Mouse (Mus musculus) embryonic facial prominence, embryonic 11.5 days (tissue): ENCODE data around the gene Map4k4. TPM values are rescaled to one million over a fixed set of nuclear protein-coding genes. Genes with fewer than 3 reads are reported as not detected.

Source experiments
- ATAC-seq: fragments of 200-750 bp; cut with Nextera tagmentation; replicated peaks from 2 replicates; pipeline ENCODE4 v1.8.0; 2017; ENCODE audit warnings: low read depth; ENCODE audit not compliant: insufficient number of reproducible peaks, low FRiP score, low TSS enrichment
- DNase-seq: peaks from one replicate; pipeline ENCODE4 v3.0.0-alpha.2; 2015; ENCODE audit warnings: low spot score
- H3K27ac ChIP-seq: fragments of 300-500 bp; sonication (generic); replicated peaks from 2 replicates; pipeline ENCODE4 v1.5.1; 2014; ENCODE audit warnings: mild to moderate bottlenecking, low read depth, low read length, control low read depth
- H3K27me3 ChIP-seq: fragments of 300-500 bp; sonication (generic); 2 replicates; pipeline ENCODE4 v1.6.1; 2014; ENCODE audit warnings: mild to moderate bottlenecking, low read length, moderate library complexity, mixed read lengths; ENCODE audit not compliant: control insufficient read depth, insufficient read depth
- H3K36me3 ChIP-seq: fragments of 300-500 bp; sonication (generic); replicated peaks from 2 replicates; pipeline ENCODE4 v1.6.1; 2014; ENCODE audit warnings: low read depth, mild to moderate bottlenecking, low read length, moderate library complexity, mixed read lengths; ENCODE audit not compliant: control insufficient read depth, insufficient read depth
- H3K4me1 ChIP-seq: fragments of 300-500 bp; sonication (generic); 2 replicates; pipeline ENCODE4 v1.6.1; 2014; ENCODE audit warnings: low read length, mixed read lengths; ENCODE audit not compliant: control insufficient read depth, insufficient read depth
- H3K4me2 ChIP-seq: fragments of 300-500 bp; sonication (generic); 2 replicates; pipeline ENCODE4 v1.6.1; 2014; ENCODE audit warnings: low read depth, mild to moderate bottlenecking, control low read depth, low read length, moderate library complexity
- H3K4me3 ChIP-seq: fragments of 300-500 bp; sonication (generic); 2 replicates; pipeline ENCODE4 v1.5.1; 2014; ENCODE audit warnings: low read depth, low read length, control low read depth
- H3K9ac ChIP-seq: fragments of 300-500 bp; sonication (generic); replicated peaks from 2 replicates; pipeline ENCODE4 v1.6.1; 2014; ENCODE audit warnings: mild to moderate bottlenecking, control low read depth, low read length
- H3K9me3 ChIP-seq: fragments of 300-500 bp; sonication (generic); replicated peaks from 2 replicates; pipeline ENCODE4 v1.6.1; 2016; ENCODE audit warnings: mild to moderate bottlenecking, low read length, inconsistent platforms, mixed read lengths; ENCODE audit not compliant: control insufficient read depth
- WGBS: fragments of 180-500 bp; shearing (Covaris S2); extraction: QIAGEN DNeasy Blood & Tissue Kit; methylation state at CpG from one replicate; pipeline ENCODE4 v1.1.7; 2014; 5-methylcytosine and 5-hydroxymethylcytosine counted together
- polyA plus RNA-seq: library from polyadenylated mRNA; unstranded; fragments of >200 nt; fragmentation: Nextera tagmentation; extraction: Ambion mirVana; gene quantifications from 2 replicates; pipeline ENCODE4 v1.2.1, GENCODE M21; 2014

Map4k4 gene
- polyA plus RNA-seq, 1 experiment from 2014 or later: 27.7 TPM

DNA sequence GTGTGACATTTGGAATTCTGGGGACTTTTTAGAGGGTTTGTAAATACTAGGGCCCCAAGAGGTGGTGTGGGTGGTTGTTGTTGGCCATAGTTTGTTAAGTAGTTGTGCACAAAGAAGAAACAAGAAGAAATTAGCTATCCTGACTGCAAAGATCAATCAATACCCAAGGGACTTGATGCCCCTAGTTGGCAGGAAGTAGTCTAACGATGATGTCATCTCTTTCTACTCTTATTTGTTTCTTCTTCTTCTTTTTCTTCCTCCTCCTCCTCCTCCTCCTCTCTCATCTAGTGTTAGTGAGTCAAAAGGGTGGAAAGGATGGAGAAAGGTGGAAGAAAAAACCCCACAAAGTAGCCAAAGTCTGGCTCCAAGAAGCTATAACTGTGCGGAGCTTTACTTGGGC is 39.6 kb downstream of the Map4k4 start:
- Histone ChIP-seq H3K4me1 (peaks cover 13% of the 10 kb centered on the region), H3K27me3 (no peaks in the 10 kb centered on the region), H3K9me3 (no peaks in the 10 kb centered on the region), H3K4me2 (no peak overlapping the region), H3K4me3 (no peak overlapping the region), H3K36me3 (no peaks in the 10 kb centered on the region), H3K27ac (no peak overlapping the region), H3K9ac (no peak overlapping the region)
- WGBS: 79% methylated on average over 2 of the region's 2 CpGs
- ATAC-seq: no peak
- no peak for DNase-seq

- DNase-seq: no peak
- ATAC-seq: no peak
- WGBS: 75% methylated on average over 10 of the region's 10 CpGs
- Histone ChIP-seq H3K4me2 (no peak overlapping the region), H3K36me3 (no peaks in the 10 kb centered on the region), H3K4me1 (peaks cover 11% of the 10 kb centered on the region), H3K9me3 (no peaks in the 10 kb centered on the region), H3K4me3 (no peak overlapping the region), H3K9ac (no peak overlapping the region), H3K27me3 (no peaks in the 10 kb centered on the region), H3K27ac (no peak overlapping the region)
These were observed 40.8 kb downstream of the Map4k4 start for GRCm38 (mm10) chr1:39941237-39942179.

DNA sequence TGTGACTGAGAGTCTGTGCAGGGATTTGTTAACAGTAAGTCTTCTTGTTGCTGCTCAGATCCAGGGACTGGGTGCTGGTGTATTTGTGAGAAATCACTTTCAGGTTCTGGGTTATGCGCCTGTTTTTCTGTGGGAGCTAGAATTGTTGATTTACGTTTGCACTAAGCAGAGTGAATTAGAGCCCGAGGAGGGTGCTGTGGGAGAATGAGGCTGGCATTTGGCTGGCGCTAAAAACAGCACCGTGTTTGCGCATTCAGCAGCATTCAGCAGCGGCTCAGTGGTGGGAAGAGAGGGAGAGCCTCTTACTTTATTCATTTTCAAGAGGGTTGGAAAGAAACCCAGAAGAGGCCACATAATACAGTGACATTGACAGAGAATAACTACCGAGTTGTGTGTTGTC is 42.2 kb downstream of the Map4k4 start:
- Histone ChIP-seq H3K4me3 (no peak overlapping the region), H3K4me1 (peaks cover 11% of the 10 kb centered on the region), H3K9ac (no peak overlapping the region; the same call in 1 of the 2 replicates), H3K36me3 (no peaks in the 10 kb centered on the region), H3K27ac (no peak overlapping the region), H3K4me2 (no peak overlapping the region), H3K9me3 (no peaks in the 10 kb centered on the region), H3K27me3 (no peaks in the 10 kb centered on the region)
- ATAC-seq: no peak
- no peak for DNase-seq
- WGBS: 42% methylated on average over 8 of the region's 8 CpGs

DNA sequence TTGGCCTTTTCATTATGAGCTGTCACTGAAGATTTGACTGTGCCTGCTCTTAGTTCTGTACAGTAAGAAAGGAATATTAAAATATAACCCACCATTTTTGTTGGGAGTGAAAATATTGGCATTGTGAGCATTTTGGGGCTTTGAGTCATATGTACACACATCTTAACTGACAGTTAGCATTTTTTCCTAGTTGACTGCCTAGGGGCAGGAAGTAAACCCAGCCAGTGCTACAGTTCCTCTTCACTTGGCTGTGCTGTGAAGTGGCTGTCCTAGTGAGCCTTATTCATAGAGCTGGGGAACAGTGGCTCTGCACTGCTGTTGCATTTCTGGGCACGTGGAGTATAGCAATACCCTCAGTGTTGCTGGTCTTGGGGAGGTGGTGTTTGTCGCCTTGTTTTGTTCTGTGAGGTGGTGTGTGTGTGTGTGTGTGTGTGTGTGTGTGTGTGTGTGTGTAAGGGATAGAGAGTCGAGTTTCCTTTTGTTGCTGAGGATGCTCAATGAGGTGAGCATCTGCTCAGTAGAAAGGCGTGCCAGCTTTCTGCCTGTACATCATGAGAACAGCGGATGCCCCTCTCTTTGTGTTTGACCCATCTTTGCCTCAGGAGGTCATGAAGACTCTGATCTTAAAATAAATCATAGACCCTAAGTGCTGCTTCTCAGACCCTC is 43.7 kb downstream of the Map4k4 start:
- no peaks in the 10 kb centered on the region for H3K9me3 ChIP-seq
- H3K36me3 ChIP-seq: no peaks in the 10 kb centered on the region
- H3K4me2 ChIP-seq: no peak overlapping the region
- no peak overlapping the region for H3K27ac ChIP-seq
- WGBS: 43% methylated on average over 5 of the region's 5 CpGs
- no peaks in the 10 kb centered on the region for H3K27me3 ChIP-seq
- no peak overlapping the region for H3K4me3 ChIP-seq
- no peak for DNase-seq
- no peak for ATAC-seq
- no peak overlapping the region for H3K9ac ChIP-seq
- peaks cover 11% of the 10 kb centered on the region for H3K4me1 ChIP-seq

DNA sequence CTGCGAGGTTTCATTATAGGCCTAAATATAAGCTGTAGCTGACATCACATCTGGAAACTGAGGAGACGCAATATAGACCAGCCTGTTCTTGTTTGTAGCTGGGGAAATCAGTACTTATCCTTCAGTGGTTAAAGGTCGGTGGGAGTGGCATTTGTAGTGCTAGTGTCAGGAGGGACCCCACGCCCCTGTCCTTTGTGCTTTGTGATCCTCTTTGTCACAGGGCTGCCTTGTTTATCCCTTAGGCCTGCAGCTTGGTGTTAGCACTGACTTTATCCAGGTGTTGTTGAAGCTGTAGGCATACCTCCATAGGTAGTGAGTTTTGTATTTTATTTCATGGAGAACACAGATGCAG is 44.2 kb downstream of the Map4k4 start:
- ATAC-seq (no peak), DNase-seq (no peak)
- Histone ChIP-seq H3K27ac (no peak overlapping the region), H3K36me3 (no peaks in the 10 kb centered on the region), H3K4me2 (no peak overlapping the region), H3K4me3 (no peak overlapping the region), H3K9ac (no peak overlapping the region), H3K9me3 (no peaks in the 10 kb centered on the region), H3K4me1 (peaks cover 11% of the 10 kb centered on the region), H3K27me3 (no peaks in the 10 kb centered on the region)
- WGBS: 39% methylated on average over 4 of the region's 4 CpGs

GRCm38 (mm10) chr1:39946391-39946790 is 45.7 kb downstream of the Map4k4 start:
- no peak overlapping the region for H3K4me3 ChIP-seq
- WGBS: 71% methylated on average over 4 of the region's 4 CpGs
- H3K4me1 ChIP-seq: peaks cover 11% of the 10 kb centered on the region
- H3K4me2 ChIP-seq: no peak overlapping the region
- DNase-seq: no peak
- no peaks in the 10 kb centered on the region for H3K27me3 ChIP-seq
- ATAC-seq: no peak
- no peaks in the 10 kb centered on the region for H3K36me3 ChIP-seq
- H3K9me3 ChIP-seq: no peaks in the 10 kb centered on the region
- H3K27ac ChIP-seq: no peak overlapping the region
- no peak overlapping the region for H3K9ac ChIP-seq

- Histone ChIP-seq H3K4me1 (peaks cover 14% of the 10 kb centered on the region), H3K4me2 (no peak overlapping the region), H3K27me3 (no peaks in the 10 kb centered on the region), H3K36me3 (no peaks in the 10 kb centered on the region), H3K9me3 (no peaks in the 10 kb centered on the region), H3K27ac (peak overlapping the region; percentile 7; the same call in 1 of the 2 replicates), H3K4me3 (no peak overlapping the region), H3K9ac (no peak overlapping the region)
- no peak for ATAC-seq
- DNase-seq: no peak
- WGBS: 67% methylated on average over 6 of the region's 6 CpGs
These were observed 46.5 kb downstream of the Map4k4 start for GRCm38 (mm10) chr1:39947179-39947578.
